Mouse (Mus musculus): ENCODE results near the gene Rgs5. TPM values are rescaled to one million over a fixed set of nuclear protein-coding genes. Genes with fewer than 3 reads are reported as not detected.

Rgs5 gene
- polyA plus RNA-seq, 1 experiment from 2014 or later = 24.0 TPM

- WGBS = 84% methylated on average over 2 of the region's 2 CpGs
- Histone ChIP-seq H3K36me3 (ENCODE audit: control insufficient read depth, insufficient read depth, low read length) (no peaks in the 10 kb centered on the region), H3K27me3 (ENCODE audit: control insufficient read depth, insufficient read depth, low read length) (no peaks in the 10 kb centered on the region), H3K9ac (replicated peaks; ENCODE audit: low read depth, low read length) (no peak overlapping the region), H3K4me3 (ENCODE audit: low read depth, low read length) (no peak overlapping the region), H3K4me2 (replicated peaks; ENCODE audit: low read depth, low read length) (no peak overlapping the region), H3K4me1 (ENCODE audit: control insufficient read depth, insufficient read depth, low read length) (no peaks in the 10 kb centered on the region), H3K27ac (ENCODE audit: low read length) (no peak overlapping the region), H3K9me3 (ENCODE audit: control insufficient read depth, low read depth, low read length) (no peaks in the 10 kb centered on the region)
- no peak for ATAC-seq (ENCODE audit: insufficient number of reproducible peaks, insufficient read depth, low FRiP score, low read depth)
Observed at GRCm38 (mm10) chr1:169671801-169672200, 16.5 kb downstream of the Rgs5 start.

GRCm38 (mm10) chr1:169672272-169672671 lies 17.0 kb downstream of the Rgs5 start:
- no peak for ATAC-seq (ENCODE audit: insufficient number of reproducible peaks, insufficient read depth, low FRiP score, low read depth)

GRCm38 (mm10) chr1:169674116-169674515 lies 18.8 kb downstream of the Rgs5 start:
- no peak overlapping the region for H3K9ac ChIP-seq (replicated peaks; ENCODE audit: low read depth, low read length)
- no peaks in the 10 kb centered on the region for H3K36me3 ChIP-seq (ENCODE audit: control insufficient read depth, insufficient read depth, low read length)
- H3K4me1 ChIP-seq (ENCODE audit: control insufficient read depth, insufficient read depth, low read length) = no peaks in the 10 kb centered on the region
- H3K9me3 ChIP-seq (ENCODE audit: control insufficient read depth, low read depth, low read length) = no peaks in the 10 kb centered on the region
- no peak for ATAC-seq (ENCODE audit: insufficient number of reproducible peaks, insufficient read depth, low FRiP score, low read depth)
- no peak overlapping the region for H3K27ac ChIP-seq (ENCODE audit: low read length)
- no peak overlapping the region for H3K4me3 ChIP-seq (ENCODE audit: low read depth, low read length)
- no peak overlapping the region for H3K4me2 ChIP-seq (replicated peaks; ENCODE audit: low read depth, low read length)
- 62% methylated on average over 3 of the region's 3 CpGs for WGBS
- no peaks in the 10 kb centered on the region for H3K27me3 ChIP-seq (ENCODE audit: control insufficient read depth, insufficient read depth, low read length)

More at GRCm38 (mm10) chr1:169672272-169672671, 17.0 kb downstream of the Rgs5 start:
- no peak overlapping the region for H3K4me2 ChIP-seq (replicated peaks; ENCODE audit: low read depth, low read length)
- no peaks in the 10 kb centered on the region for H3K27me3 ChIP-seq (ENCODE audit: control insufficient read depth, insufficient read depth, low read length)
- H3K27ac ChIP-seq (ENCODE audit: low read length) = no peak overlapping the region
- H3K9me3 ChIP-seq (ENCODE audit: control insufficient read depth, low read depth, low read length) = no peaks in the 10 kb centered on the region
- WGBS = 82% methylated on average over 4 of the region's 4 CpGs
- H3K36me3 ChIP-seq (ENCODE audit: control insufficient read depth, insufficient read depth, low read length) = no peaks in the 10 kb centered on the region
- no peak overlapping the region for H3K4me3 ChIP-seq (ENCODE audit: low read depth, low read length)
- no peaks in the 10 kb centered on the region for H3K4me1 ChIP-seq (ENCODE audit: control insufficient read depth, insufficient read depth, low read length)
- H3K9ac ChIP-seq (replicated peaks; ENCODE audit: low read depth, low read length) = no peak overlapping the region

GRCm38 (mm10) chr1:169676751-169677150 lies 21.4 kb downstream of the Rgs5 start:
- Histone ChIP-seq H3K9me3 (ENCODE audit: control insufficient read depth, low read depth, low read length) (no peaks in the 10 kb centered on the region), H3K4me1 (ENCODE audit: control insufficient read depth, insufficient read depth, low read length) (no peaks in the 10 kb centered on the region), H3K4me3 (ENCODE audit: low read depth, low read length) (no peak overlapping the region), H3K9ac (replicated peaks; ENCODE audit: low read depth, low read length) (no peak overlapping the region), H3K4me2 (replicated peaks; ENCODE audit: low read depth, low read length) (no peak overlapping the region), H3K27ac (ENCODE audit: low read length) (no peak overlapping the region), H3K27me3 (ENCODE audit: control insufficient read depth, insufficient read depth, low read length) (no peaks in the 10 kb centered on the region), H3K36me3 (ENCODE audit: control insufficient read depth, insufficient read depth, low read length) (no peaks in the 10 kb centered on the region)
- no peak for ATAC-seq (ENCODE audit: insufficient number of reproducible peaks, insufficient read depth, low FRiP score, low read depth)
- WGBS = 84% methylated on average over 1 of the region's 1 CpGs

GRCm38 (mm10) chr1:169680455-169681208 lies 25.3 kb downstream of the Rgs5 start:
- ATAC-seq (ENCODE audit: insufficient number of reproducible peaks, insufficient read depth, low FRiP score, low read depth) = no peak

GRCm38 (mm10) chr1:169682775-169683497 lies 27.6 kb downstream of the Rgs5 start:
- Histone ChIP-seq H3K4me1 (ENCODE audit: control insufficient read depth, insufficient read depth, low read length) (no peaks in the 10 kb centered on the region), H3K27me3 (ENCODE audit: control insufficient read depth, insufficient read depth, low read length) (no peaks in the 10 kb centered on the region), H3K9me3 (ENCODE audit: control insufficient read depth, low read depth, low read length) (no peaks in the 10 kb centered on the region), H3K4me3 (ENCODE audit: low read depth, low read length) (no peak overlapping the region), H3K9ac (replicated peaks; ENCODE audit: low read depth, low read length) (no peak overlapping the region), H3K27ac (ENCODE audit: low read length) (no peak overlapping the region), H3K36me3 (ENCODE audit: control insufficient read depth, insufficient read depth, low read length) (no peaks in the 10 kb centered on the region), H3K4me2 (replicated peaks; ENCODE audit: low read depth, low read length) (no peak overlapping the region)
- ATAC-seq (ENCODE audit: insufficient number of reproducible peaks, insufficient read depth, low FRiP score, low read depth) = no peak
- WGBS = 84% methylated on average over 7 of the region's 7 CpGs

More at GRCm38 (mm10) chr1:169680455-169681208, 25.3 kb downstream of the Rgs5 start:
- Histone ChIP-seq H3K27ac (ENCODE audit: low read length) (no peak overlapping the region), H3K4me2 (replicated peaks; ENCODE audit: low read depth, low read length) (no peak overlapping the region), H3K4me3 (ENCODE audit: low read depth, low read length) (no peak overlapping the region), H3K9me3 (ENCODE audit: control insufficient read depth, low read depth, low read length) (no peaks in the 10 kb centered on the region), H3K4me1 (ENCODE audit: control insufficient read depth, insufficient read depth, low read length) (no peaks in the 10 kb centered on the region), H3K36me3 (ENCODE audit: control insufficient read depth, insufficient read depth, low read length) (no peaks in the 10 kb centered on the region), H3K27me3 (ENCODE audit: control insufficient read depth, insufficient read depth, low read length) (no peaks in the 10 kb centered on the region), H3K9ac (replicated peaks; ENCODE audit: low read depth, low read length) (no peak overlapping the region)
- 79% methylated on average over 9 of the region's 9 CpGs for WGBS

GRCm38 (mm10) chr1:169685257-169685656 lies 30.0 kb downstream of the Rgs5 start:
- Histone ChIP-seq H3K27ac (ENCODE audit: low read length) (no peak overlapping the region), H3K9ac (replicated peaks; ENCODE audit: low read depth, low read length) (no peak overlapping the region), H3K4me2 (replicated peaks; ENCODE audit: low read depth, low read length) (no peak overlapping the region), H3K4me3 (ENCODE audit: low read depth, low read length) (no peak overlapping the region), H3K36me3 (ENCODE audit: control insufficient read depth, insufficient read depth, low read length) (no peaks in the 10 kb centered on the region), H3K4me1 (ENCODE audit: control insufficient read depth, insufficient read depth, low read length) (no peaks in the 10 kb centered on the region), H3K27me3 (ENCODE audit: control insufficient read depth, insufficient read depth, low read length) (no peaks in the 10 kb centered on the region), H3K9me3 (ENCODE audit: control insufficient read depth, low read depth, low read length) (no peaks in the 10 kb centered on the region)
- no peak for ATAC-seq (ENCODE audit: insufficient number of reproducible peaks, insufficient read depth, low FRiP score, low read depth)
- 61% methylated on average over 5 of the region's 5 CpGs for WGBS

GRCm38 (mm10) chr1:169693040-169693439 lies 37.7 kb downstream of the Rgs5 start:
- no peaks in the 10 kb centered on the region for H3K27me3 ChIP-seq (ENCODE audit: control insufficient read depth, insufficient read depth, low read length)
- no peaks in the 10 kb centered on the region for H3K9me3 ChIP-seq (ENCODE audit: control insufficient read depth, low read depth, low read length)
- no peaks in the 10 kb centered on the region for H3K4me1 ChIP-seq (ENCODE audit: control insufficient read depth, insufficient read depth, low read length)
- 82% methylated on average over 2 of the region's 2 CpGs for WGBS
- no peak overlapping the region for H3K4me2 ChIP-seq (replicated peaks; ENCODE audit: low read depth, low read length)
- ATAC-seq (ENCODE audit: insufficient number of reproducible peaks, insufficient read depth, low FRiP score, low read depth) = no peak
- no peaks in the 10 kb centered on the region for H3K36me3 ChIP-seq (ENCODE audit: control insufficient read depth, insufficient read depth, low read length)
- H3K4me3 ChIP-seq (ENCODE audit: low read depth, low read length) = no peak overlapping the region
- no peak overlapping the region for H3K9ac ChIP-seq (replicated peaks; ENCODE audit: low read depth, low read length)
- H3K27ac ChIP-seq (ENCODE audit: low read length) = no peak overlapping the region

All from stomach, embryonic 14.5 days (tissue).